Mouse (Mus musculus): ENCODE results near the gene Kank1.

The Kank1 gene

GRCm38 (mm10) chr19:25360571-25361029, 123.8 kb downstream of the Kank1 start:
- no peak for DNase-seq (ENCODE audit: extremely low spot score, low read depth, low spot score)

- no peak for DNase-seq (ENCODE audit: extremely low spot score, low read depth, low spot score)
Measured at GRCm38 (mm10) chr19:25361956-25362355, 125.2 kb downstream of the Kank1 start.

GRCm38 (mm10) chr19:25365698-25366097, 128.9 kb downstream of the Kank1 start:
- DNase-seq (ENCODE audit: extremely low spot score, low read depth, low spot score) = no peak

GRCm38 (mm10) chr19:25366620-25367019, 129.8 kb downstream of the Kank1 start:
- DNase-seq (ENCODE audit: extremely low spot score, low read depth, low spot score) = no peak

GRCm38 (mm10) chr19:25370428-25370827, 133.7 kb downstream of the Kank1 start:
- no peak for DNase-seq (ENCODE audit: extremely low spot score, low read depth, low spot score)

GRCm38 (mm10) chr19:25372794-25373193, 136.0 kb downstream of the Kank1 start:
- DNase-seq (ENCODE audit: extremely low spot score, low read depth, low spot score) = no peak

- no peak for DNase-seq (ENCODE audit: extremely low spot score, low read depth, low spot score)
Measured at GRCm38 (mm10) chr19:25373594-25373993, 136.8 kb downstream of the Kank1 start.

- DNase-seq (ENCODE audit: extremely low spot score, low read depth, low spot score) = no peak
Measured at GRCm38 (mm10) chr19:25374191-25374590, 137.4 kb downstream of the Kank1 start.

GRCm38 (mm10) chr19:25374926-25375325, 138.2 kb downstream of the Kank1 start:
- DNase-seq (ENCODE audit: extremely low spot score, low read depth, low spot score) = no peak

GRCm38 (mm10) chr19:25376871-25377270, 140.1 kb downstream of the Kank1 start:
- no peak for DNase-seq (ENCODE audit: extremely low spot score, low read depth, low spot score)

GRCm38 (mm10) chr19:25380675-25381074, 143.9 kb downstream of the Kank1 start:
- no peak for DNase-seq (ENCODE audit: extremely low spot score, low read depth, low spot score)

GRCm38 (mm10) chr19:25381972-25382371, 145.2 kb downstream of the Kank1 start:
- no peak for DNase-seq (ENCODE audit: extremely low spot score, low read depth, low spot score)

GRCm38 (mm10) chr19:25382494-25382893, 145.7 kb downstream of the Kank1 start:
- DNase-seq (ENCODE audit: extremely low spot score, low read depth, low spot score) = no peak

- no peak for DNase-seq (ENCODE audit: extremely low spot score, low read depth, low spot score)
Measured at GRCm38 (mm10) chr19:25383386-25384146, 146.8 kb downstream of the Kank1 start.

- DNase-seq (ENCODE audit: extremely low spot score, low read depth, low spot score) = no peak
Measured at GRCm38 (mm10) chr19:25385981-25386380, 149.2 kb downstream of the Kank1 start.

- DNase-seq (ENCODE audit: extremely low spot score, low read depth, low spot score) = no peak
Measured at GRCm38 (mm10) chr19:25386679-25387470, 150.1 kb downstream of the Kank1 start.

- no peak for DNase-seq (ENCODE audit: extremely low spot score, low read depth, low spot score)
Measured at GRCm38 (mm10) chr19:25387902-25388301, 151.1 kb downstream of the Kank1 start.

GRCm38 (mm10) chr19:25392135-25392534, 155.4 kb downstream of the Kank1 start:
- DNase-seq (ENCODE audit: extremely low spot score, low read depth, low spot score) = no peak

- DNase-seq (ENCODE audit: extremely low spot score, low read depth, low spot score) = no peak
Measured at GRCm38 (mm10) chr19:25395035-25395434, 158.3 kb downstream of the Kank1 start.

GRCm38 (mm10) chr19:25396709-25397266, 160.0 kb downstream of the Kank1 start:
- no peak for DNase-seq (ENCODE audit: extremely low spot score, low read depth, low spot score)

GRCm38 (mm10) chr19:25399511-25400211, 162.9 kb downstream of the Kank1 start:
- no peak for DNase-seq (ENCODE audit: extremely low spot score, low read depth, low spot score)
